Mouse (Mus musculus) mouse embryonic stem cell (cell line): ENCODE results near the gene Fcer1g.

Source experiments
- in situ Hi-C, 2 experiments: fragments of 300-500 bp; cut with MboI; formaldehyde crosslinking; loops; 1 replicate in 1 of 2; 3 replicates in 1 of 2; pipeline ENCODE4 v1.14.3; 2019 to 2020; ENCODE audit warnings: low sequenced_read_pairs in 2 of 2, low pct_unique_long_range_greater_than_20kb in 1 of 2, mixed read lengths in 1 of 2; ENCODE audit not compliant: unreplicated experiment in 1 of 2

Gene Fcer1g

GRCm38 (mm10) chr1:171226780-171227179, 7.4 kb downstream of the Fcer1g start:
- in situ Hi-C loops, result no loop called here

DNA sequence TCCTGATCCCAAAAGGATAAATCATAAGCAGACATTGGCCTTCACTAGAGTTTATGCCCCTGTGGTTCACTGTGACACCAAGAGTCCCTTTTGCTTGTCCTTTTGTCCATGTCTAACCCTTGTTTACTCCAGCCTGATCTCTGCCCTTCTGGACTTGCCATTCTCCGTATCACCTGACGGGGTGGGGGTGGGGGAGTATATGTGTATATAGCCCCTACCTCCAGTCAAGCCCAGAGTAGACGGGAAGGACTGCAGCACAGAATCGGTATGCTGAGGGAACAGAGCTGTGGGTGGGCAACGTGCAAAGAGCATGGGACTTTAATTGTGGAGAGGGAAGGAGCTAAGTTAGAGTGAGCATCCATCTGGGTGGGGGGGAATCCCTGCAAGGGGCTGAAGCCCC, 9.3 kb downstream of the Fcer1g start, which contains the start of gene Apoa2:
Gene Apoa2 (plus strand): TSS at position 198 of the 400 bp plus-strand sequence.
- in situ Hi-C loops, result loop anchor here in 1 of 2 experiments (5.0 kb wide), 1 partner anchor 113 kb away; the partner anchor contains the start of gene Cfap126

DNA sequence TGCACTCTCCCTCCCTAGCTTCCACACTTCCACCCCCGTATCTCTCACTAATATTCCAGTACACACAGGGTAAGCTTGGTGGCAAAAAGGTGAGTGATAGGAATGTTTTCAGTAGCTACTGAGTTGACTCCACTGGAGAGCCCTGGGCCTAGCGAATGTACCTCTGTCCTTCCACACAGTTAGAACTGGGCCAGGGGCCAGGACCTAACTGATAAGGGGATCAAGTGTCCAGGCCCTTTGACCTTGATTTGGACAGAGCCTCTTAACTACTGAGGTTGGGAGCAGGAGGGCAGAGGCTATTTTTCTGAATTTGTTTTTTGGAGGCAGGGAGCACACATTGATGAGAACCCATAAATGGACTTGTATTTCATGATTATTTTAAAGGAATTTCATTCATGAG, 10.4 kb downstream of the Fcer1g start:
- in situ Hi-C loops, result loop anchor here in 1 of 2 experiments (5.0 kb wide), 1 partner anchor 111 kb away; the partner anchor contains the start of gene Cfap126

DNA sequence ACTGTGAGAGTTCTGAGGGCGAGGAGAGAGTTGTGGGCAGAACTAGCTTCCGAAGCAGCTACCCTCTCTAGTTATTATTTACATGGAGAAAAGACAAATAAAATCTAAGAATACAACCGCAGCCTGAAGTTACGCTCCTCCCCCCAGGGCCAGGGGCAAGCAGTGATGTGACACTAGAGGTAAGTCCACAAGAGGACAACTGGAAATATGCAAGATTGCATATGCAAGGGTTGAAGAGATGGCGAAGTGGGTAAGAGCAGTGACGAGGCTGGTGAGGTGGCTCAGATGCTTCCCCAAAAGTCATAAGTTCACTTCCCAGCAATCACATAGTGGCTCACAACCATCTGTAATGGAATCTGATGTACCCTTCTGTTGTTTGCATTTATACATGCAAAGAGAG, 11.0 kb downstream of the Fcer1g start:
- in situ Hi-C loops, result loop anchor here in 1 of 2 experiments (5.0 kb wide), 1 partner anchor 111 kb away; the partner anchor contains the start of gene Cfap126

DNA sequence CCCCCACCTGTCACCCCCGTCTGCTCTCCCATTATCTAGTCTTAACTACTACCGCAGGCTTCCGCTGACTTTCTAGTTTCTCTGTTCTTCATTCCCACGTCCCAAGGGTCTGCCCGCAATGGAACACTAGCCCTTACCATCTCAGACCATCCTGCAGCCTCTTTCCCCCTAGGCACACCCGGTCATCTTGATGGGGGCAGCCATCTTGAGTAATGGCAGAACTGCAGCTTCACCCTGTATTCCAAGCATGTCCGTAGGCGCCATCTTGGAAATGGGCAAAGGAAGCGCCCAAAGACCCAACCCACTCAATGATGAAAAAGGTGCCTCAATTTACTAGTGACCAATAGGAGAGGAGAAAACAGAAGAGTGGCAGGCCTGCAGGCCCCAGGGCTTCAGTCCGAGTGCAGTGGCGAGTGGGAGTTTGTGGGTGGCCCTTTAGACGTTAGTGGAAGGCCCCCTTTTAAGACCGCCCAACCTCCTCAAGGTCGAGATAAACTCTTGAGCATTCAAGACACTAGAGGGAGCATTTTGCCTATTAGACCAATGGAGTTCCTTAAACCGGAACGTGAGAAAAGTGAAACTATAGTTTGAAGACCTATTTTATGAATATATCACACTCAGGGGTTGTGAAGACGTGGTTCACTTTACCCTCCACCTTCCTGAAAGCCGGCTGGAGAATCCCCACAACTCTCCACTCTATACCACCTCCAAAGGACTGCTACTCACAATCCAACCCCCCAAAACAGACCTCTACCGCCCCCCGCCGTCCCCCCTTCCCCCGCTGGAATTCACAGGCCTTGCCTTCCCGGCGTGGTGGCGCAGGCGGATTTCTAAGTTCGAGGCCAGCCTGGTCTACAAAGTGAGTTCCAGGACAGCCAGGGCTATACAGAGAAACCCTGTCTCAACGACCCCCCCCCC, 11.7 kb downstream of the Fcer1g start, which contains the start of gene Tomm40l:
Gene Tomm40l (minus strand): TSS at position 277 of the 918 bp plus-strand sequence.
- in situ Hi-C loops, result loop anchor here in 1 of 2 experiments (5.0 kb wide), 1 partner anchor 110 kb away; the partner anchor contains the start of gene Cfap126

DNA sequence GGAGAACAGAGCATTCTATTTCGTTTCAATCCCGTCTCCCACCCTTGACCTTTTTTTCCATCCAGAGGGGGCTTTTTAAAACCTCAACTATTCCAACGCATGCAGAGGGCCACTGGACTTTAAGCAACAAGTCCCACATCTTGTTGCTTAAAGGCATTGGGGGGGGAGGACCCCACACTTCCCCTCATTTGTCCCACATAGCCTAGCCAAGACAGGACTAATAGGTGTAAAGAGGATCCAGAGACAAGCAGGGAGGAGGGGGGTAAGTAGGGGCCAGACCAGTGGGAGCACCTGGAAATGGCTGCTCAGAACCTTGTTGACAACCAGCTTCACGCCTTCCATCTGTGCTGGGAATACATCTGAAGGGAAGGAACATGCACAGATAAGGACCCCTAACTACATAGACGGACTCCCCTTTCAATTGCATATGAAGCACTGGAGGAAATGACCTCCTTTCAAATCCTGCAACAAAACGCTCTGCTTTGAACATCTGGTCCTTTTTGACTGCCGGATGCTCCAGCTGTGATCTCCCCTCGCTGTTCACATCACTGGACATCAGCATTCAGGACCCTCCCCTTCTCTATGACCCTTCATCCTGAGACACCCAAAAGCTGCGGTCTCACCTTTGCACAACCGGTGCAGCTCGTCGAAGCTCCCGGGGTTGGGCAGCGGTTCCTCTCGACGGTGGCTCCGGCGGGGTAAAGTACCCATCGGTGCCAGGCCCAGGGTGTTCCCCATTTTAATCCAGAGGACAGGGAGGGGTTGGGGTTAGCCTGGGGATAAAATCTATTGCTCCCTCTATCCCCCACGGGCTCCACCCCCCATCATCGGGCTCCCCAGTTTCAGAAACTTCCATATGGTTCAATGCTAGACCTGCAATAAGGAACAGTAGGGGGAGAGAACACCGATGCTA, 12.6 kb downstream of the Fcer1g start:
- in situ Hi-C loops, result loop anchor here in 1 of 2 experiments (5.0 kb wide), 1 partner anchor 109 kb away; the partner anchor contains the start of gene Cfap126

DNA sequence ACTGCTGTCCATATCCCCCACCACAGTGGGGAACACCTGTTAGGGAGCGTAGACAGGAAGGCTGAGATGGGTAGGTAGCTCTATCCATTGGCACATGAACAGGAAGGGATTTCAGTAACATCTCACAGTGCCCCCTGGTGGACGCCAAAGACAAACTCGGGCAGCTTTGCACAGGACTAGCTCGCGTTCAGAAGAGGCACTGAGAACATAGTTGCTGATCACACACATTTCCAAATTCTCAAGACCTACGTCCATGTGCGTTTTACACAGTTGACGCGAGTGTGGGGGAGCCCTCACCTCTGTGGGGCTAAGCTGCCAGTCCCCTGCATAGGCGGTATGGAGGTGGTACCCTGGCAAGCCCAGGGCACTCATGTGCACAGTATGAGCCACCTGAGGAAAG, 13.3 kb downstream of the Fcer1g start:
- in situ Hi-C loops, result loop anchor here in 1 of 2 experiments (5.0 kb wide), 1 partner anchor 109 kb away; the partner anchor contains the start of gene Cfap126

GRCm38 (mm10) chr1:171216241-171216955, 17.8 kb downstream of the Fcer1g start:
- in situ Hi-C loops, result loop anchor here in 1 of 2 experiments (10.0 kb wide), 1 partner anchor 92 kb away; no protein-coding TSS in a partner anchor

DNA sequence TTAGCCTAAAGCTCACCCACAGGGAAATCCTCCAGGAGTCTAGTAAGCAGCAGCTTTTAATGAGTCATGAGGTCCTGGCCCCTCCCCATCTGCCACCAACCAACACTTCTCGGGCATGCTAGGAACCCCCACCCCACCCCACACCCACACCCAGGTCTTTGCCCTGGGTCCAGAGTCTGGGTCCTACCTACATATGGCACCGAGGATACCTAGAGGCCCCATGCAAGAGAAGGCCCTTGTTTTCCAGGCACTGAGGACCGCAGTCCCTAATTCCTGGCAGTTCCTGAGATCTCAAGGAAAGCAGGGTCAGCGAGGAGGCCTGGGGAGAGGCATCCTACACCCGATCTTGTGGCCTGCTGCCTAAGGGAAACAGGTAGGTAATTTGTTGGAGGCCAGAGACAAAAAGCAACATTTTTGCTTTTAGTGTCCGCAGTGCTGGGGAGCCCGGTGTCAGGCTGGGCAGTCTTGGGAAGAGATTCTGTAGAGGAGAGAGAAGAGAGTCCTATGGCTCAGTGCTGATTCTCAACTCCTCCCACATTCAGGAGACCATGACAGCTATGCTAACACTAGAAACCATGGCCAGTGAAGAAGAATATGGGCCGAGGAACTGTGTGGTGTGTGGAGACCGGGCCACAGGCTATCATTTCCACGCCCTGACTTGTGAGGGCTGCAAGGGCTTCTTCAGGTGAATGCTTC, 20.2 kb downstream of the Fcer1g start, which contains the start of gene Nr1i3:
Gene Nr1i3 (plus strand): TSS at position 170 of the 696 bp plus-strand sequence.
- in situ Hi-C loops, result loop anchor here in 1 of 2 experiments (10.0 kb wide), 1 partner anchor 89 kb away; no protein-coding TSS in a partner anchor

GRCm38 (mm10) chr1:171212854-171213253, 21.3 kb downstream of the Fcer1g start:
- in situ Hi-C loops, result loop anchor here in 1 of 2 experiments (10.0 kb wide), 1 partner anchor 88 kb away; no protein-coding TSS in a partner anchor

- in situ Hi-C loops, result no loop called here
These were observed 24.8 kb downstream of the Fcer1g start for GRCm38 (mm10) chr1:171209409-171209808.

DNA sequence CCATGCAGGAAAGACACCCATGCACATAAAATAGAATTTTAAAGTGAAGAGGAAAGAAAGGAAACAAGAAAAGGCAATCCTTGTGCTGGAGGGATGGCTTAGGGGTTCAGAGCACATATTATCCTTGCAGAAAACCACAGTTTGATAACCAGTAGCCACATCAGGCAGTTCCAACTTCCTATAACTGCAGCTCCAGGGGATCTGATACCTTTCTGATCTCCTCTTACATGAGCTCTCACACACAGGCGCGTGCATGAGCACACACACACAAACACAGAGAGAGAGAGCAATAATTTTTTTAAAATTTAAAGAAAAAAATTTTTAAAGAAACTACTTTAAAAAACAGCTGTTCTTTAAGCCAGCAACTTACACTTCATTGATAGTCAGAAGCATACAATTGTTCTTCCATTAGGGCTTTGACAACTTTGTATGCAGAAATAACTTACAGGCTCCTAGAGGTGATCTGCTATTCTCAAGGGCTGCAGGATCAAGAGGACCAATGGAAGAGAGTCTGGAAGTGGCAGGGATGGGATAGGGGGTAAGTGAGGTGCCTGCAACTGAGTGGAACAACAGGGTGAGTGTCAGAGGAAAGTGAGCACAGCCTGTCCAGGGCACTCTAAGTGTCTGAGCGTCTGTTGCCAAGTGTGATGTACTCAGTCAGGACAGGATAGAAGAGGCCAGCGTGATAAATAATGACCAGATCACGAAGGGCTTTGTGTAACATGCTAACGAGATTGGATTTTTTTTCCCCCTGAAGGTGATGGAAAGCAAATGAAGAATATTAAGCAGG, 28.3 kb downstream of the Fcer1g start:
- in situ Hi-C loops, result no loop called here

DNA sequence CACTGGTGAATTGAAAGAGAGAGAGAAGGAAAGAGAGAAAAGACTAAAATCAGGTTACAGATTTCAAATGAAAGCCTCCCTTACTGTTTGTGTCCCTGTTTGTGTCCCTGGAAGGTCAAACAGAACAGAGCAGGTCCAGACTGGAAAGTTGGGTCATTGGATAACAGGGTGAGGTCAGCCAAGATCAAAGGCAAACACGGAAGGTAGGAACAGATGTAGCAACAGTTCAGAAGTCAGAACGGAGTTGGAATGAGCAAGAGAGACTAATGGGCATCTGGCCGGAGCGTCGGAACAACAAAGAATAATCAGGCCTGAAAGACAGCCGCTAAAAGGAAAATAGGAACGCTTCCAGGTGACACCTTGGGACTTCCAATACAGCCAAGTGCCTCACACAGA, 29.9 kb downstream of the Fcer1g start:
- in situ Hi-C loops, result no loop called here

DNA sequence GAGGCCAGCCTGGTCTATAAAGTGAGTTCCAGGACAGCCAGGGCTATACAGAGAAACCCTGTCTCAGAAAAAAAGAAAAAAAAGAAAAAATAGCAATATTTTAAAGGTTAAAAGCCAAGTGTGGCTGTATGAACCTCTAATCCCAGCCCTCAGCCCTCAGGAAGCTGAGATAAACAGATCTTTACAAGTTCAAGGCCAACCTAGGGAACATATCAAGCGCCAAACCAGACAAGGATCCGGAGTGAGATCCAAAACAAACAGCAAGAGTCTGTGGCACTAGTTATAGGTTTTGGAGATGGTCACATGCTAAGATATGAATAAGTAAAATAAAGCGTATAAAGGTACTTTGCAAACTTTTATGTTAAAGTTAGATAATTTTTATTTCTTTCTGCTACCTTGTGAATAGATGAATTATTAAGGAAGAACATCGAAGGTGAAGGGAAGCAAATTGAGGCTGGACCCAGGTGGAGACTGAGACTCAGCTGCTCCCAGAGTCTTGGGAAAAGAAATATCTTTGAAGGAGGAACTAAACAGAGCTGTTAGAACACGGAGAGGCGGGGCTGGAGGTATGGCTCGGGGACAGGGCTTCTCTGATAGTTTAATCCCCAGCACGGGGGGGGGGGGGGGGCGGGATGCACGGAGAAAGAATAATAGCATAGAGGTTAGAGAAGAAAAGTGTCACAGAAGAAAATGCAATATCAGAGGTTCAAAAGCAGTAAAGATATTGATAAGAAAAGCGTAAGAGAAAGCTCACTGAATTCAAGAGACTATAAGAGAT, 30.5 kb downstream of the Fcer1g start:
- in situ Hi-C loops, result no loop called here

GRCm38 (mm10) chr1:171200769-171201168, 33.4 kb downstream of the Fcer1g start:
- in situ Hi-C loops, result no loop called here

DNA sequence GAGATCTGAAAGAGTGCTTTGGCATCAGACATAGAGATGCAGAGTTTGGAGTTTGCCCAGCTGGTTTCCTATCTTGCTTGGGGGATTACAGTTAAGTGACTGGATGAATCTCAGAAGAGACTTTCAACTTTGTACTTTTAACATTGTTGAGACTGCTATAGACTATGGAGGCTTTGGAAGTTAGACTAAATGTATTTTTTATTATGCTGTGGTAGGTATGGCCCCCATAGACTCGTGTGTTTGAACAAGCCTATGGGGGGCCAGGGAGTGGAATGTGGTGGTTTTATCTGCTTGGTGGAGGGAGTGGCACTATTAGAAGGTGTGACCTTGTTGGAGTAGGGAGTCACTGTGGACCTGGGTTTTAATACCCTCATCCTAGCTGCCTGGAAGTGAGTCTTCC, 34.6 kb downstream of the Fcer1g start:
- in situ Hi-C loops, result no loop called here
